Mouse (Mus musculus) cerebellum, adult 2 months (tissue): Measurements from ENCODE around the gene Ppp5c. TPM values are rescaled to one million over a fixed set of nuclear protein-coding genes. Genes with fewer than 3 reads are reported as not detected.

Experiments
- DNase-seq, 2 experiments: peaks; one replicate each; pipeline ENCODE4 v3.0.0; 2021
- H3K27ac ChIP-seq: fragments of 200-500 bp; 2 replicates; pipeline ENCODE4 v1.5.1; 2012; ENCODE audit warnings: low read length, control low read depth, inconsistent platforms; ENCODE audit not compliant: insufficient read depth
- H3K27me3 ChIP-seq: fragments of 200-500 bp; 2 replicates; pipeline ENCODE4 v1.6.1; 2012; ENCODE audit warnings: inconsistent platforms, mild to moderate bottlenecking, low read length, moderate library complexity; ENCODE audit not compliant: control insufficient read depth, insufficient read depth
- H3K4me1 ChIP-seq: fragments of 200-500 bp; 2 replicates; pipeline ENCODE4 v1.6.1; 2011; ENCODE audit warnings: low read length; ENCODE audit not compliant: control insufficient read depth, insufficient read depth
- H3K4me3 ChIP-seq: fragments of 200-500 bp; replicated peaks from 2 replicates; pipeline ENCODE3; 2011; ENCODE audit warnings: mild to moderate bottlenecking, low read depth, low read length, control low read depth; ENCODE audit not compliant: insufficient read depth
- CTCF ChIP-seq: fragments of 200-500 bp; IDR thresholded peaks from 2 replicates; pipeline ENCODE4 v1.5.1; 2011; ENCODE audit warnings: low read depth, mild to moderate bottlenecking, control low read depth, low read length, moderate library complexity, borderline replicate concordance; ENCODE audit not compliant: insufficient read depth
- POLR2A ChIP-seq: fragments of 200-500 bp; IDR thresholded peaks from 2 replicates; pipeline ENCODE4 v1.6.1; 2011; ENCODE audit warnings: low read length, control low read depth, borderline replicate concordance; ENCODE audit not compliant: insufficient read depth
- WGBS: fragments of 180-500 bp; shearing (Covaris S2); methylation state at CpG from one replicate; pipeline ENCODE4 v1.1.7; 2018; 5-methylcytosine and 5-hydroxymethylcytosine counted together
- polyA plus RNA-seq: library from polyadenylated mRNA; depleted of rRNA; stranded (reverse); fragments of >200 nt; gene quantifications from 2 replicates; pipeline ENCODE4 v1.2.3, GENCODE M21; 2012

Ppp5c gene
- polyA plus RNA-seq, 1 experiment = 306 TPM

DNA sequence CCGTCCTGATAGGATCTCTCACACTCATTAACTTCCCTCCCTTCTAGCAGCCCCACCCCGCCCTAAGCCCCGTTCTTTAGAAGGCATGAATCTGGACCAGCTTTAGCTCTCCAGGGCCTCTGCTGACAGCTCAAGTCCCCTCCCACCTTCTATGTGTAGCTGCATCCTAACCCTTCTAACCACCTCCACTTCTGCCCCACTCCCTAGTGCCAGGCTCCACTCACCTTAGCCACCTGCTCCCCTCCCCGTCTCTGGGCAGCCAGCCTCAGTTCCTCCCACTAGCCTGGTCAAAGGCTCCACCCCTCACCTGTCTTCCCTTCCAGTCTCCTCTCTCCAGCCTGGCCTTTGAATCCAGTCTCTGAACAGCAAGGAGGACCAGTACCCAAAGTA is 2.2 kb downstream of the Ppp5c start:
- Histone ChIP-seq H3K27me3 (no peaks in the 10 kb centered on the region), H3K4me3 (peak overlapping the region; percentile 88), H3K27ac (peak overlapping the region; percentile 71), H3K4me1 (peaks cover 56% of the 10 kb centered on the region)
- DNase-seq = peak; percentile 38 to 45
- TF ChIP-seq POLR2A (no peak), CTCF (no peak)
- 33% methylated on average over 4 of the region's 4 CpGs for WGBS

DNA sequence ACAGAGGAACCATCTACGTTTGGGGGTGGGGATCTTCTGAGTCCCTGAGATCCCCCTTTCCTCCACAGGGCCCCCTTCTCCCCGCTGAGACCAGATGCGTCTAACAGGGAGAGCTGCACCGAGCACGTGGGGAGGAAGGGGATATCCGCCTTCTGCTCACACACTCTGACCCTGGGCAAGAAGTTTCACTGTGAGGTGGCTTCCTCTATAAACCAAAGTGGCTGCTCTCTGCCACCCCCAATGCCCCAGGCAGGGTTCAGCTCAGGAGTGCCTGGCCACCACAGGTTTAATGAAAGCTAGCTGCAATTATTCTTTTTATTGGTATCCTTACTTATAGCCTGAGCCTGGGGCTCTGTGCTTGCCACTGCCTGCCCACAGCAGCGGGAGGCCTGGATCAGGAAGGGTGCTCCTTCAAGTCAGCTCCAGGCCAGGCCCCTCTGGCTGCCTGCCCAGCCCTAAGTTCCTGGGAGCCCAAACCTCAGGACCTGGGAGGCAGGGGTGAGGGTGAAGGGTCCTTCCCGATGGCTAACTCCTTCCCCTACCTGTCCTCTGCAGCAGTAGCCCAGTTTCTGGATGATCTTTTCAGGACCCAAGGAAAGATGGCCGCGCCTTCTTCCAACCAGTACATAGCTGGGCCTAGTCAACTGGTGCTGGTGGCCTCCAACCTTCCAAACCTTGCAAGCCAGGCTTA is 2.8 kb downstream of the Ppp5c start:
- WGBS = 32% methylated on average over 10 of the region's 10 CpGs
- H3K27ac ChIP-seq = peak overlapping the region; percentile 71
- TF ChIP-seq CTCF (no peak), POLR2A (no peak)
- H3K4me3 ChIP-seq = peak overlapping the region; percentile 88
- H3K27me3 ChIP-seq = no peaks in the 10 kb centered on the region
- peak; percentile 38 to 45 for DNase-seq
- peaks cover 61% of the 10 kb centered on the region for H3K4me1 ChIP-seq

DNA sequence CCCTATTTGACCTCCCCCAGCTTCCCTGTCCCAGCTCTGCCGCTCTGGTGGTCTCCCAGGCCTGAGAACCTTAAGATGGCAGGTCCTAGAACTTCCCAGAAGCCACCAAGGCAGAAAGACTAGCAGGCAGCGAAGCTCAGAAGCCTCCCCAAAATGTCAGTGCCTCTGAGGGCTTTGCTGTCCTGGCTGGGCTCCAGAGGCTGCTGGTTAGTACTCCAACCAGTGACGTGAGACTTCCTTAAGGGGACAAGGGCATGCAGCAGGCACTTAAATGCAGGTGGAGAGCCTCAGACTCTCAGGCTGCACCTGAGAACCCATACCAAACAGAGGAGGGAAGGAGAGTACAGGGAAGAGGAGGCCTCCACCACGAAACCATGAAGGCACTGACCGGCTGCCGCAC is 3.6 kb downstream of the Ppp5c start:
- DNase-seq = peak; percentile 61 to 63
- WGBS = 34% methylated on average over 6 of the region's 6 CpGs
- no peaks in the 10 kb centered on the region for H3K27me3 ChIP-seq
- H3K4me3 ChIP-seq = peak overlapping the region; percentile 34
- peaks cover 69% of the 10 kb centered on the region for H3K4me1 ChIP-seq
- TF ChIP-seq POLR2A (no peak; the same call in 1 of the 2 replicates), CTCF (no peak)
- peak overlapping the region; percentile 71 for H3K27ac ChIP-seq

DNA sequence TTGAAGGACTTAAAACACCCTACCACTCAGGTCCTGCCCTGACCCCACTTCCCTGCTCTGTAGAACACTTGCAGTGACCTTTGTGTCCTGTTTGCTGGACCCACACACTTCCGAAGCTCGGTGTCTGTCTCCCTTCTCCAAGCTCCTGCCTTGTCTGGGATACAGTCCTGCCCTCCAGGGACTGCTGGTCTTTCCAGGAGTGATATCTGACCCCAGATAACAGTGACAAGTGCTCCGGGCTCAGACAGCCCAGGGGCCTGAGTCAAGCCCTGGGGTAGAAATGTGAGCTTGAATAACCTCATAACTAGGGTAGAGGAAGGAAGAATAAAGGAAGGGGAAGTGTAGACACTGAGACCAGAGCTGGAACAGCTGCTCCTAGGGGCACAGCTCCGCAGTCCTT is 4.0 kb downstream of the Ppp5c start:
- Histone ChIP-seq H3K27ac (peak overlapping the region; percentile 71), H3K4me1 (peaks cover 73% of the 10 kb centered on the region), H3K4me3 (no peak overlapping the region), H3K27me3 (no peaks in the 10 kb centered on the region)
- WGBS = 47% methylated on average over 4 of the region's 4 CpGs
- no peak for TF ChIP-seq POLR2A
- TF ChIP-seq CTCF = no peak
- DNase-seq = peak in 1 of 2 experiments; percentile 33

DNA sequence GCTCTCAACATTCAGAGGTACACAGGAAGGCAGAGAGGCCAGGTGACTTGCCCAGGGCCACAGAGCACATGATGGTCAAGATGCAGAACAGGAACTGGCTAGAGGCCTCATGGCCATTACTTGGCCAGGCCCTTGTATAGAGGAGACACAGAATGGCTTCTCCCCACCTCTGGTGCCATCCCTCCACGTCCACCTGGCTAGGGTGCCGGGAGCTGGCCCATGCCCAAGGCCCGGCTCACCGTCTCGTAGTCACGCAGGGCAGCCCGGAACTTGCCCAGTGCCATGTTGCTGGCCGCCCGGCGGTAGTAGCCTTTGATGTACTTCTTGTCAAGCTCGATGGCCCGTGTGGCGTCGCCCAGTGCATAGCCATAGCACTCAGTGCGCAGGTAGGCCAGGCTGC is 5.5 kb downstream of the Ppp5c start:
- H3K4me3 ChIP-seq = no peak overlapping the region
- H3K27me3 ChIP-seq = no peaks in the 10 kb centered on the region
- H3K27ac ChIP-seq = peak overlapping the region; percentile 71
- peaks cover 84% of the 10 kb centered on the region for H3K4me1 ChIP-seq
- DNase-seq = peak; percentile 65 to 67
- 30% methylated on average over 15 of the region's 15 CpGs for WGBS
- TF ChIP-seq CTCF (no peak), POLR2A (no peak)

DNA sequence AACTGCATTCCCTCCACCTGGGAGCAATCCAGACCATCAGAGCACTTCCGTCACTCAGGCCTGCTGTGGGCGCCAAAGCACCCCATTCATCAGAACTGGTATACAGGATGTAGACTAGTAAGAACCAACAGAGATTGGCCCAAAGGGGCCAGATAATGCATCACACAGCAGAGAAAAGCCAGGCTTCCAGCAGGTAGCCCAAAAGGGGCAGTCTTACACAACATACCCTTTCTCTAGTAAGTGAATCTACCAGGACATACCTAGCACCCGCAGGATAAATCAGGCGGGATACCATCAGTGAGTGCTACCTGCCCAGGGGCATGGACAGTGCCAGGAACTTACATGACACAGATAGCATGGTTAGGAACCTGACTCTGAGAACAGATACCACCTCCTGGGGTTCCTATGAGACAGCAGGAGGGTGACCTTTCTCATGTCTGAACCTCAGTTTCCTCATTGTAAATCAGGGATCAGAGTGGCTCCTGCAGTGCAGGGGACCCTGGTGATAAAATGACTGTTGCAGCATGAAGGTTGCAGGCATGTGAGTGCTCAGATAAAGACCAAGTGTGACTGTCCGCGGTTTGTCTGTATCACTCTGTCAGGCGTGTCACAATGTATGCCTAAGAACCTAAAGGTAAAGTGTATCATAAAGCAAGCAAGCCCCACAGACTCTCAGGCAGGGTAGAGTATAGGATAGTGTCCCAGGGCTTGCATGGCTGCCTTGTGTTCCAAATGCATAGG is 8.1 kb downstream of the Ppp5c start:
- WGBS = 58% methylated on average over 7 of the region's 7 CpGs
- Histone ChIP-seq H3K4me3 (no peak overlapping the region), H3K4me1 (peaks cover 90% of the 10 kb centered on the region), H3K27ac (peak overlapping the region; percentile 53), H3K27me3 (no peaks in the 10 kb centered on the region)
- TF ChIP-seq POLR2A (no peak), CTCF (no peak)
- DNase-seq = peak; percentile 38 to 45

DNA sequence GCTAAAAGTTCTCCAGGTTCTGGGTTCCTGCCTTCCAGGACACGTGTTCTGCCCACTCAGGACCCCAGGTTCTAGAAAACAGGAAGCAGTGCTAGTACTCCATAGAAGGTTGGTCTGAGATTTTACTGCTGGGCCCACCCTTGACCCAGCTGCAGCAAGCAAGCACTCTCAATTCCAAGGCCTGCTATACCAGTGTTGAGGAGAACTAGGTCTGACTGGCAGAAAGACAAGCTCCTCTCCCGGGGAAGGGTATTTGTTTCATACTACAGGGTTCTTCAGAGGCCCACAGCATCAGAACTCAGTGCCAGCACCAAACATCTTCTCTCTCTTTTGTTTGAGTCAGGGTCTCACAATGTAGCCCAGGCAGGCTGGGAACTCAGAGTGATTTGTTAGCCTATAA is 9.8 kb downstream of the Ppp5c start:
- H3K4me1 ChIP-seq = peaks cover 87% of the 10 kb centered on the region
- H3K27me3 ChIP-seq = no peaks in the 10 kb centered on the region
- peak in 1 of 2 experiments; percentile 41 for DNase-seq
- 15% methylated on average over 2 of the region's 2 CpGs for WGBS
- no peak overlapping the region for H3K4me3 ChIP-seq
- peak overlapping the region; percentile 87 for H3K27ac ChIP-seq
- TF ChIP-seq CTCF = no peak
- TF ChIP-seq POLR2A = no peak

DNA sequence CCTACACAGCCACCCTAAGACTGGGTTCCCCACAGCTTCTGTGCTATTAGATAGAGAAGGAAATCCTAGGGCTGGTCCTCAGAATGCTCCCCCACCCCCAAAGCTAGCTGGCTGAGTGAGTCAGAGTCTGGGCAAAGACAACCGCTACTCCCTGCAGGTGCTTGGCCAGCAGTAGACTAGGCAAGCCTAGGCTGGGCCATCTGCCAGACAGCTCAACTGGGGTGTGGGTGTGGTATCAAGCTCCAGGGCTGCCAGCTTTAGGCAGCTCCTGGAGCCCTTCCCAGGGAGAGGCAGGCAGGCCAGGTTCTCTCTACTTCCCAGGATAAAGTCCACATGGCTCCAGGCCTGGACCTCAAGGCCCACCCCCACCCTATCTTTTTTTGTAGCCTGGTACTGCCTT is 10.7 kb downstream of the Ppp5c start:
- Histone ChIP-seq H3K27me3 (no peaks in the 10 kb centered on the region), H3K4me1 (peaks cover 87% of the 10 kb centered on the region), H3K4me3 (no peak overlapping the region), H3K27ac (peak overlapping the region; percentile 87)
- 7% methylated on average over 1 of the region's 1 CpGs for WGBS
- TF ChIP-seq POLR2A (no peak), CTCF (no peak)
- DNase-seq = peak; percentile 99 to 100
